Mouse (Mus musculus) ES-E14 (cell line): Measurements from ENCODE around the gene Siglecg. TPM values are rescaled to one million over a fixed set of nuclear protein-coding genes. Genes with fewer than 3 reads are reported as not detected.

ENCODE experiments used
- DNase-seq: peaks from one replicate; pipeline ENCODE4 v3.0.0-alpha.2; 2013; ENCODE audit warnings: low read depth, low spot score
- H3K27ac ChIP-seq: 2 replicates; pipeline ENCODE4 v1.5.1; 2012; ENCODE audit warnings: low read depth, mild to moderate bottlenecking, low read length, moderate library complexity, mixed read lengths; ENCODE audit not compliant: poor library complexity, insufficient read depth, severe bottlenecking
- H3K36me3 ChIP-seq: 2 replicates; pipeline ENCODE4 v1.6.1; 2012; ENCODE audit warnings: mild to moderate bottlenecking, low read length, moderate library complexity, mixed read lengths; ENCODE audit not compliant: control insufficient read depth, poor library complexity, insufficient read depth, severe bottlenecking
- H3K4me1 ChIP-seq, 2 experiments: fragments of 150-350 bp in 1 of 2; sonication (generic) in 1 of 2; 2 replicates each; pipeline ENCODE4 v1.6.1; 2012; ENCODE audit warnings: low read length in 2 of 2, mild to moderate bottlenecking in 1 of 2, mixed read lengths in 1 of 2; ENCODE audit not compliant: control insufficient read depth in 2 of 2, insufficient read depth in 2 of 2, poor library complexity in 1 of 2
- H3K4me3 ChIP-seq, 2 experiments: fragments of 150-350 bp in 1 of 2; sonication (generic) in 1 of 2; 2 replicates each; pipeline ENCODE4 v1.5.1; 2012; ENCODE audit warnings: low read length in 2 of 2, low read depth in 1 of 2, mild to moderate bottlenecking in 1 of 2, mixed read lengths in 1 of 2; ENCODE audit not compliant: insufficient read depth in 1 of 2, poor library complexity in 1 of 2, severe bottlenecking in 1 of 2
- H3K9ac ChIP-seq: 2 replicates; pipeline ENCODE4 v1.6.1; 2012; ENCODE audit warnings: low read depth, mild to moderate bottlenecking, low read length, mixed read lengths; ENCODE audit not compliant: poor library complexity, insufficient read depth, severe bottlenecking
- H3K9me3 ChIP-seq: fragments of 150-350 bp; sonication (generic); 2 replicates; pipeline ENCODE4 v1.6.1; 2012; ENCODE audit warnings: low read depth, mild to moderate bottlenecking, low read length; ENCODE audit not compliant: control insufficient read depth, insufficient read depth
- CHD2 ChIP-seq: IDR thresholded peaks from 2 replicates; pipeline ENCODE4 v1.6.1; 2014; ENCODE audit warnings: mild to moderate bottlenecking, low read depth, low read length, inconsistent platforms
- HCFC1 ChIP-seq: IDR thresholded peaks from 2 replicates; pipeline ENCODE4 v1.6.1; 2012; ENCODE audit warnings: low read length, inconsistent platforms, borderline replicate concordance; ENCODE audit not compliant: insufficient read depth
- MAFK ChIP-seq: IDR thresholded peaks from 2 replicates; pipeline ENCODE4 v1.6.1; 2014; ENCODE audit warnings: mild to moderate bottlenecking, low read depth, low read length, inconsistent platforms; ENCODE audit not compliant: insufficient read depth
- ZC3H11A ChIP-seq: IDR thresholded peaks from 2 replicates; pipeline ENCODE4 v1.6.1; 2012; ENCODE audit warnings: low read depth, mild to moderate bottlenecking, inconsistent platforms, low read length, borderline replicate concordance
- ZNF384 ChIP-seq: IDR thresholded peaks from 2 replicates; pipeline ENCODE4 v1.6.1; 2012; ENCODE audit warnings: low read depth, low read length, inconsistent platforms
- in situ Hi-C, 2 experiments: fragments of 600-800 bp; cut with MboI; formaldehyde crosslinking; loops; one replicate each; pipeline ENCODE4 v1.15.1; 2025; ENCODE audit warnings: low sequenced_read_pairs in 2 of 2, inconsistent platforms in 1 of 2; ENCODE audit not compliant: unreplicated experiment in 2 of 2
- total RNA-seq: library from RNA; depleted of rRNA; stranded (reverse); fragments of 300-350 nt; gene quantifications from 2 replicates; pipeline ENCODE4 v1.2.3, GENCODE M21; 2012; rRNA removed

Gene Siglecg
- 1.6 and 1.9 TPM in 2 replicates for total RNA-seq

DNA sequence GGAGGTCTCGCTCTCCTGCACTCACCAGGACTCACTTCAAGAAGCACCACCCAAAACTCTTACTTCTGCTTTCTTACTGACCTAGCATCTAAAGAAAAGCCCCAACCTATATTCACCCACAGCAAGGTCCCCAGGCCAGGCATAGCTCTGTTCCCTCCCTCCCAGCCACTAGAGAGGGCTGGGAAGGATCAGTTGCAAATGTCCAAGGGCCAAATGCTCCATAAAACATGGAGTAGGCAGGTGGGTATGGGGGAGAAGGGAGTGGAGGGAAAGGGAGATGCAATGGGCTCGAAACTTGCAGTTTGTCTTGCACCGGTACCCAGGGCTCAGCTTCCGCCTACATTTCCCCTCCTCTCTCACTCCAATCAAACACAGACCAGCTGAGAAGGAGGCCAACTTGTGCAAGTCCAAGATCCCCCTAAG is at the start of gene Siglecg:
Gene Siglecg, plus strand, starts transcription at position 74 of the 423 bp plus-strand sequence.
- Histone ChIP-seq H3K9me3 (no peaks in the 10 kb centered on the region), H3K4me1 (peaks cover 0 to 2% of the 10 kb centered on the region in 2 experiments; a peak in 1 of 4 replicates), H3K27ac (no peak within 1 kb of the TSS), H3K9ac (no peak within 1 kb of the TSS), H3K36me3 (no peaks in the 10 kb centered on the region), H3K4me3 (no peak within 1 kb of the TSS)
- TF ChIP-seq MAFK (no peak), CHD2 (no peak), ZNF384 (no peak), ZC3H11A (no peak), HCFC1 (no peak)
- no peak for DNase-seq
- in situ Hi-C loops, result no loop called here

- in situ Hi-C loops, result no loop called here
- no peak for DNase-seq
- H3K4me3 ChIP-seq, result no peak overlapping the region
- H3K9me3 ChIP-seq, result no peaks in the 10 kb centered on the region
- no peak overlapping the region for H3K27ac ChIP-seq
- no peak overlapping the region for H3K9ac ChIP-seq
- no peak for TF ChIP-seq ZNF384
- no peak for TF ChIP-seq HCFC1
- no peak for TF ChIP-seq MAFK
- TF ChIP-seq CHD2, result no peak
- no peak for TF ChIP-seq ZC3H11A
- peaks cover 2 to 7% of the 10 kb centered on the region in 2 experiments; a peak in 1 of 4 replicates for H3K4me1 ChIP-seq
- H3K36me3 ChIP-seq, result no peaks in the 10 kb centered on the region
Observed at GRCm38 (mm10) chr7:43358556-43358955, 49.4 kb upstream of the Siglecg start.

DNA sequence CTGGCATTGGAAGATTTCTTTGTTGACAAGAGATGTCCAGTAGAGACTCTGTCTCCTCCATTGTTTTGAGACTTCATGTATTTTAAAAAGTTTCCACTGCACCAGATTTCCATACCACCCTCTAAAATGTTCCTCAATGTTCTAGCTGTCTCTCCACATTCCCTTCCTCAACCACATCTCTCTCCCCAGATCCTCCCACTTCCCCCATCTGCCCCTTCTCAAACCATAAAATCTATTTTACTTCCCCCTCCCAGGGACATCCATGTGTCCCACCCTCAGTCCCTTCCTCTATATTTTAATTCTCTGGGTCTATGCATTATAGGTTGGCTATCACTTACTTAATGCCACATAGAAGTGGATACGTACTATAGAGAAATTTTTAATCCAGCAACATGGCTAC is 46.6 kb upstream of the Siglecg start:
- Histone ChIP-seq H3K27ac (no peak overlapping the region), H3K36me3 (no peaks in the 10 kb centered on the region), H3K4me1 (0 out of 4 replicates have a peak, but pooled peaks cover 0 to 2% of the 10 kb centered on the region in 2 experiments), H3K9ac (no peak overlapping the region), H3K4me3 (no peak overlapping the region), H3K9me3 (no peaks in the 10 kb centered on the region)
- in situ Hi-C loops, result no loop called here
- TF ChIP-seq MAFK, result no peak
- no peak for TF ChIP-seq HCFC1
- TF ChIP-seq ZC3H11A, result no peak
- TF ChIP-seq CHD2, result no peak
- no peak for TF ChIP-seq ZNF384
- no peak for DNase-seq

GRCm38 (mm10) chr7:43362021-43362420 is 46.0 kb upstream of the Siglecg start:
- no peak for TF ChIP-seq CHD2
- no peak for TF ChIP-seq ZNF384
- TF ChIP-seq ZC3H11A, result no peak
- TF ChIP-seq MAFK, result no peak
- no peak for TF ChIP-seq HCFC1
- Histone ChIP-seq H3K9me3 (no peaks in the 10 kb centered on the region), H3K4me1 (peaks cover under 1 to 4% of the 10 kb centered on the region in 2 experiments; a peak in 1 of 4 replicates), H3K36me3 (no peaks in the 10 kb centered on the region), H3K27ac (no peak overlapping the region), H3K9ac (no peak overlapping the region), H3K4me3 (no peak overlapping the region)
- in situ Hi-C loops, result no loop called here
- no peak for DNase-seq

DNA sequence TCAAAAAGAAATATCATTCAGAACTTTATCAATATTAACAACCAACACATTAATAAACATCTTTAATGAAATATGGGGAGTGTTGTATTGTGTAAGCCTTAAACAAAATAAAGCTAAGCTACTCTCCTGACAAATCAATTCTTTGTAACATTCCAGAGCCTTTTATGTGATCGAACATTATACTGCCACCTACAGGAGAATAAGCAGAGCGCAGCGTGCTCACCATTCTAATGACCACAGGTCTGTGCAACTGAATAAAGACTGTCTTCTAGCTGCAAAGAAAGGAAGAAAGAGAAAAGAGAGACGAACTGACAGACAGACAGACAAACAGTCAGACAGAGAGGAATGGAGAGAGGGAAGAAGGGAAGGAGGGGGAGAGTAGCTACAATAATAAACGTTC is 29.8 kb upstream of the Siglecg start:
- peak; percentile 62 for DNase-seq
- in situ Hi-C loops, result no loop called here
- H3K4me1 ChIP-seq, result no peaks in the 10 kb centered on the region
- TF ChIP-seq ZC3H11A (no peak), MAFK (no peak), CHD2 (no peak), HCFC1 (no peak), ZNF384 (peak; percentile 27; the same call in 1 of the 2 replicates)
- no peaks in the 10 kb centered on the region for H3K36me3 ChIP-seq
- H3K4me3 ChIP-seq, result no peak overlapping the region
- H3K9me3 ChIP-seq, result no peaks in the 10 kb centered on the region
- H3K9ac ChIP-seq, result no peak overlapping the region
- no peak overlapping the region for H3K27ac ChIP-seq
